Mouse (Mus musculus) heart, embryonic 15.5 days (tissue): ENCODE measurements around the gene Cwc27. TPM values are rescaled to one million over a fixed set of nuclear protein-coding genes. Genes with fewer than 3 reads are reported as not detected.

Experiments used
- ATAC-seq: fragments of 200-750 bp; cut with Nextera tagmentation; replicated peaks from 2 replicates; pipeline ENCODE4 v1.8.0; 2017; ENCODE audit warnings: low read depth, moderate TSS enrichment; ENCODE audit not compliant: insufficient number of reproducible peaks, insufficient read depth, low FRiP score
- H3K27ac ChIP-seq: fragments of 300-500 bp; sonication (generic); 2 replicates; pipeline ENCODE4 v1.5.1; 2015; ENCODE audit warnings: mild to moderate bottlenecking, inconsistent platforms
- H3K27me3 ChIP-seq: fragments of 300-500 bp; sonication (generic); 2 replicates; pipeline ENCODE4 v1.6.1; 2015; ENCODE audit warnings: inconsistent platforms
- H3K36me3 ChIP-seq: fragments of 300-500 bp; sonication (generic); 2 replicates; pipeline ENCODE4 v1.6.1; 2015; ENCODE audit warnings: mild to moderate bottlenecking, inconsistent platforms
- H3K4me1 ChIP-seq: fragments of 300-500 bp; sonication (generic); replicated peaks from 2 replicates; pipeline ENCODE4 v1.6.1; 2015; ENCODE audit warnings: inconsistent platforms
- H3K4me2 ChIP-seq: fragments of 300-500 bp; sonication (generic); 2 replicates; pipeline ENCODE4 v1.6.1; 2015; ENCODE audit warnings: inconsistent platforms, mild to moderate bottlenecking, moderate library complexity
- H3K4me3 ChIP-seq: fragments of 300-500 bp; sonication (generic); 2 replicates; pipeline ENCODE4 v1.5.1; 2015; ENCODE audit warnings: mild to moderate bottlenecking, inconsistent platforms
- H3K9ac ChIP-seq: fragments of 300-500 bp; sonication (generic); 2 replicates; pipeline ENCODE4 v1.6.1; 2015; ENCODE audit warnings: mild to moderate bottlenecking, inconsistent platforms
- H3K9me3 ChIP-seq: fragments of 300-500 bp; sonication (generic); replicated peaks from 2 replicates; pipeline ENCODE4 v1.6.1; 2016; ENCODE audit warnings: inconsistent platforms
- WGBS: fragments of 180-500 bp; shearing (Covaris S2); methylation state at CpG from one replicate; pipeline ENCODE4 v1.1.7; 2015; ENCODE audit warnings: mixed read lengths; 5-methylcytosine and 5-hydroxymethylcytosine counted together
- polyA plus RNA-seq: library from polyadenylated mRNA; unstranded; fragments of >200 nt; fragmentation: Nextera tagmentation; extraction: Ambion mirVana; gene quantifications from 2 replicates; pipeline ENCODE4 v1.2.1, GENCODE M21; 2015

The Cwc27 gene
- polyA plus RNA-seq, 1 experiment from 2014 or later: 20.6 TPM

DNA sequence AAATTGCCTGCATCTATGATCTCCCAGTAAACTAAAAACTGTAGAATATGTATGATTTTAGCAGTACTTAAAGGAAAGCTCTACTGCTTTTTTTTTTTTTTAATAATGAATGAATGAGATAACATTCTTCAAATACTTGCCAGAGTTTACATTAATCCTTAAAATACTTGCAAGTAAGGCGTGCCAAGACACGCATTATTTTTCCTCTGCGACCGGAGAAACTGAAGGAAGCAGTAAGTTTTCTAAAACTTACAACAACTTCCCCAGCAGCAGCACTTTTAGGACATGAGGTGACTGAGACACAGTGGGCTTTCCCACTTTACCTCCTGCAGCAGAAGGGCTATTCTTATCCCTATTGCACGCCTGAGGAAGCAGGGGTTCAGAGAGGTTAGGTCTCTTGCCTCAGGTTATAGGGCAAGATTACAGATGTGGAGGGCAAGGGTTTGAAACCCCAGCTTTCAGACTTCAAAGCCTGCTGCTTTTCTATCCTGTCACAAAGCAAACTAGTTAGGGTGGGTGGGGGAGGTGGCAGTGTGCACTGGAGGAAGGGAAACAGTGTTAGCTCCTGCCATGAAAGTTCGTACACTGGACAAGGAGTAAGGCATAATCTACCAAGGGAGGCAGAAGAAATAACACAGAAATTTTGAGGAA is 132.5 kb downstream of the Cwc27 start:
- Histone ChIP-seq H3K9ac (0 out of 2 replicates have a peak overlapping the region, but pooled peaks have one; percentile 14), H3K4me1 (peaks cover 13% of the 10 kb centered on the region), H3K9me3 (no peaks in the 10 kb centered on the region), H3K4me2 (no peak overlapping the region), H3K27ac (peak overlapping the region; percentile 68), H3K4me3 (no peak overlapping the region), H3K36me3 (no peaks in the 10 kb centered on the region), H3K27me3 (no peaks in the 10 kb centered on the region)
- ATAC-seq: no peak
- WGBS: 31% methylated on average over 6 of the region's 6 CpGs

DNA sequence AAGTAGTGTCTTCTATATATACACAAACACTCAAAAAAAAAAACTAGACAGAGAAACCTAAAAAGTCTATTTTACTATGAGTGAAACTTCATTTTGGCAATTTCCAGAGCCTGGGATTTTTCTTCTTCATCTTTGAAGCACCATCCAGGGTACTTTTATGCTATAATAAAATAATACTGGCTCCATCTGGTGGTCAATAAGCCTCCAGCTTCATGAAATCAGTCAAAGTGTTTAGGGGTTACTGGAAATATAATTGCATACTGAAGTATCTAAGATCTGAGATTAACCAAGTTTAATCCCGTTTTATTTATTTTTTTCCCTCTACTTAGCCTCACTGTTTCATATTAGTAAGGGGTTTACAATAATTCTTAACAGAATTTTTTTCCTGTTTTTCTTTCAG is 135.7 kb downstream of the Cwc27 start:
- ATAC-seq: no peak
- no peak overlapping the region for H3K27ac ChIP-seq
- 0 out of 2 replicates have a peak, but pooled peaks cover 3% of the 10 kb centered on the region for H3K9me3 ChIP-seq
- H3K36me3 ChIP-seq: no peaks in the 10 kb centered on the region
- H3K4me2 ChIP-seq: no peak overlapping the region
- WGBS: 38% methylated on average over 1 of the region's 1 CpGs
- H3K4me3 ChIP-seq: no peak overlapping the region
- H3K9ac ChIP-seq: no peak overlapping the region
- peaks cover 13% of the 10 kb centered on the region for H3K4me1 ChIP-seq
- H3K27me3 ChIP-seq: no peaks in the 10 kb centered on the region

DNA sequence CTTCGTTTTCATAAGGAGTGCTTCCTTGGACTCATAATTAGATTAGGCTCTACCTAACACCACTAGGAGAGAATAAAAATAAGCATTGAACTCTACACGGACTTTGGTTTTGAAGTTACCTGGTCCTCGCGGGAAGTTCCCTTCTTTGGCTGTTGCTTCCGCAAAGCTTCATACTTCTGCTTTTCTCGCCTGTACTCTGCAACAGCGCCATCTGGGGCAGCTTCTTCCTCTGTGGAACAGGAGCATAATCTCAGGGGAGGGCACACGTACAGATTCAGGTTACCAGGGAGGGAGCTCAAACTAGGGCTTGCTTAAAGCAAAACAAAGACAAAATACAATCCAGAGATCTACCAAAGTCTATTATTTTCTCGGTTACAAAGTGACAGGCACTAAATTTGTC is 155.8 kb downstream of the Cwc27 start:
- H3K4me2 ChIP-seq: no peak overlapping the region
- H3K4me1 ChIP-seq: no peaks in the 10 kb centered on the region; the same call in 1 of the 2 replicates
- ATAC-seq: no peak
- H3K9me3 ChIP-seq: no peaks in the 10 kb centered on the region
- H3K27me3 ChIP-seq: no peaks in the 10 kb centered on the region
- H3K27ac ChIP-seq: no peak overlapping the region
- H3K4me3 ChIP-seq: no peak overlapping the region
- WGBS: 93% methylated on average over 9 of the region's 9 CpGs
- peaks cover 8% of the 10 kb centered on the region; the same call in 1 of the 2 replicates for H3K36me3 ChIP-seq
- H3K9ac ChIP-seq: no peak overlapping the region

DNA sequence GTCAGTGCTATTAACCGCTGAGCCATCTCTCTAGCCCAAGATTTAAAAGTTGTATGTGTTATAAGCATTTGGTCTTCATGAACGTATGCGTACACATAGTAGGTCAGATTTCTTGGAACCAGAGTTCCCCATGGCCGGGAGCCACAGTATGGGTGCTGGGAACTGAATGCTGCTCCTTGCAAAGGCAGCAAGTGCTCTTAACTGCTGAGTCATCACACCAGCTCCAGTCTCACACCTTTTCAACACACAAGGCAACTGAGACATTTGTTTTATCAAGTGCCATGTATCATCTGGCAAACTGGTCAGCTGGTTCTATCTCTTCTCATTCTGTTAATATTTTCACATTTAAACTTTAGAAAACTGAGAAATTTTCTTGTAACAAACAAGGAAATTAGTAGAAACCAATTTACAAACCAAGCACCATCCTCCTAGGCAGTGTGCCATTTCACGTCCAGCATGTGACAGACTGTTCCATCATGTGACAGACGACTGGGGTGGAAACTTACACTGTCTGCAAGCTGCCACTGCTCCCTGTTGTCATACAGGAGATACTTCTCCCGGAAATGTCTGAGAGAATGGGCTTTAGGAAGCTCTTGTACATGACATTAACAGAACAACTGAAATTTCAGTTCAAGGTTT is 156.8 kb downstream of the Cwc27 start:
- Histone ChIP-seq H3K4me2 (no peak overlapping the region), H3K4me3 (no peak overlapping the region), H3K27me3 (no peaks in the 10 kb centered on the region), H3K4me1 (no peaks in the 10 kb centered on the region; the same call in 1 of the 2 replicates), H3K9ac (no peak overlapping the region), H3K36me3 (peaks cover 8% of the 10 kb centered on the region; the same call in 1 of the 2 replicates), H3K9me3 (no peaks in the 10 kb centered on the region), H3K27ac (no peak overlapping the region)
- ATAC-seq: no peak
- 79% methylated on average over 7 of the region's 7 CpGs for WGBS

DNA sequence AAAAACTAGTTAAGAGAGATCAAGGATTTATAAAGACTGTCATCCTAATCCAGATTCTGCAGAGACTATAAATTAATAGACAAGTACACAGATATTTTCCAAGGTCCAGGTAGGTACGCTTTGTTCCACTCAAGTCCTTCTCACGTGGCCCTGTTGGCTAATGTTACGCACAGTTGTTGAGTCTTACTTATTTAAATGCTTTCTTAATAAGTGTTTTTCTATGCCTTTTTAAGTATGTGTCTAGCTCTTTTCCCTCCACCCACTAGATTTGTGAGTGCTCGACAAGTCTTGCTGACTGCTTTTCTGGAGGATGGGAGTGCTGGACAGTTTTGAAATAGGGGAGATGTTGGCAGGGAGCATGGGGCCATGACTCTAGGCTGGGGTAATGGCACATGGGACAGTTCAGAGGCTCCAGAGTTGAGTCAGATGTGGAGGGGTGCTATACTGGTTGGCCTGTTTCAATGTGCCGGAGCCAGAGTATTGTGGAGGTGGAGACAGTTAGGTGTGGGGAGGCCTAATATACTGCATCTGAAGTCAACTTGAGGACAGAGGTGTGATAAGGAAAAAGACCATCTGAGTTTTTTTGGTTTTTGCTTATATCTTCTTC is 160.2 kb downstream of the Cwc27 start:
- Histone ChIP-seq H3K9ac (no peak overlapping the region), H3K4me2 (no peak overlapping the region), H3K4me1 (no peaks in the 10 kb centered on the region), H3K9me3 (no peaks in the 10 kb centered on the region), H3K36me3 (peaks cover 8% of the 10 kb centered on the region; the same call in 1 of the 2 replicates), H3K4me3 (no peak overlapping the region), H3K27me3 (no peaks in the 10 kb centered on the region), H3K27ac (no peak overlapping the region)
- WGBS: 91% methylated on average over 5 of the region's 5 CpGs
- ATAC-seq: no peak

DNA sequence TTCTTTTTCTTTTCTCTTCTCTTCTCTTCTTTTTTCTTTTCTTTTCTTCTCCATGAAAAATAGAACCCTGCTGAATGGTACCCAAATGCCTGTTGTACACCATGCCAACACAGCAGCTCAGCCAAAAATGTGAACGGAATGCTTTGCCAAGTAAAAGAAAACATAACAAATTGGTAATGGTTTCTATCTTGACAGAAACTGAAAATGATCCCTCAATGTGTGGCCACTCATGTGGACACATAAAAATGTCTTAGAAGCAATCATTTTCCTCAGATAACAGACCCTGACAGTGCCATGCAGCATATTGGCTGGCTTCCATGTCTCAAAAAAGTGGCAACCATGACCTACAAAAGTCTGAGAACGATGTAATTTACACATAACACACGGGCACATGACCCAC is 161.8 kb downstream of the Cwc27 start:
- no peak for ATAC-seq
- no peak overlapping the region for H3K4me2 ChIP-seq
- H3K9ac ChIP-seq: no peak overlapping the region
- no peak overlapping the region for H3K4me3 ChIP-seq
- 77% methylated on average over 3 of the region's 3 CpGs for WGBS
- peaks cover 4% of the 10 kb centered on the region; the same call in 1 of the 2 replicates for H3K36me3 ChIP-seq
- no peaks in the 10 kb centered on the region for H3K4me1 ChIP-seq
- H3K9me3 ChIP-seq: no peaks in the 10 kb centered on the region
- no peak overlapping the region for H3K27ac ChIP-seq
- no peaks in the 10 kb centered on the region for H3K27me3 ChIP-seq

DNA sequence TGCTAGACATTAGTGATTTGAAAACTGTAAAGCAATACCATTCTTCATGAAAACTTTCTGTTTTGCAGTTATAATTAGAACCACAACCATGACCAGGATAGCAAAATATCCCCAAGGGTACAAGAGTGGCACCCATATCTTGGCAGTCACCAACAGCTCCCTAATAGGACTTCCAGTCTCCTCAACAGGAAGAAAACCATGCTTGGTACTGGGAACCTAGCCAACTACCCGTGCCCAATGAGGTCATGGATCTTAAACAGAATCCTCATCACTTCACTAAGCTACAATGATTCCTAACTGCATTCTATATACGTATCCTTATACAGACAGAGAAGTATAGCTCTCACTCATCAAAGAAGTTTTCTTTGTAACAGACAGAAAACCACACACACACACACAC is 165.2 kb downstream of the Cwc27 start:
- no peaks in the 10 kb centered on the region for H3K9me3 ChIP-seq
- 0 out of 2 replicates have a peak overlapping the region, but pooled peaks have one; percentile 20 for H3K27ac ChIP-seq
- H3K4me1 ChIP-seq: no peaks in the 10 kb centered on the region
- WGBS: 46% methylated on average over 2 of the region's 2 CpGs
- no peak overlapping the region for H3K9ac ChIP-seq
- no peak overlapping the region for H3K4me3 ChIP-seq
- 0 out of 2 replicates have a peak, but pooled peaks have one; percentile 58 for ATAC-seq
- H3K4me2 ChIP-seq: no peak overlapping the region
- H3K27me3 ChIP-seq: no peaks in the 10 kb centered on the region
- no peaks in the 10 kb centered on the region for H3K36me3 ChIP-seq

DNA sequence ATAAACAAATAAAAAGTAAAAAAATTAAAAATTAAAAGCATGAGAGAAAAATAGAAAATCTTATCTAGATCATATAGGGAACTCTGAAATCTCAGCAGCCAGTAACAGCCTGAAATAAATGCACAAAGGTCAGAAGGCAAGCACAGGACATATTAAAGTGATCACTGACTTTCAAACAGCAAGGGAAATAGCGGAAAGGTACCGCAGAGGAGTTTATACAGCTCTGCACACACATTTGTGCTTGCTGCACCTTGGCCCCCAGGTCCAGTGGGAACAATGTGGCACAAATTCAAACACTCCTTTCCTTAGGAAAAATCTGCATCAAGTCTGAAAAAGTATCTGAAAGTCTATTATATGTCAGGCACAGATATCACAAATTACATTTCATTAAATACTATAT is 166.3 kb downstream of the Cwc27 start:
- H3K36me3 ChIP-seq: no peaks in the 10 kb centered on the region
- no peak for ATAC-seq
- 91% methylated on average over 2 of the region's 2 CpGs for WGBS

DNA sequence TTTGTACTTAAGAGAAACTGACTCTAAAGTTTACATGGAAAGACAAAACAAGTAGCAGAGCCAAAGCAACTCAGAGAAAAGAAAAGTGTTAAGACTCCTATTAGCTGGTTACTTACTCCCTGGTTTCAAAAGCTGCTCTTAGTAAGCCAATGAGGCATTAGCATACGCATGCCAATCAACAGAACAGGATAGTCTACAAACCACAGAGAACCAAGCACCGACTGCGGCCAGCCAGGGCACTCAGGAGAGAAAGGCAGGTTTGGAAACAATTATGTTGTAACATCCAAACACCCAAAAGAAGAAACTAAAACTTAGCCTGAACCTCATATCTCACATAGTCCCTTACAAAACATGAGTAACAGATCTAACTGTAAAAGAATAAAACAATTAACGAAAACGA is 166.8 kb downstream of the Cwc27 start:
- WGBS: 80% methylated on average over 5 of the region's 5 CpGs
- H3K4me1 ChIP-seq: 0 out of 2 replicates have a peak, but pooled peaks cover 6% of the 10 kb centered on the region
- no peak overlapping the region for H3K27ac ChIP-seq
- H3K4me2 ChIP-seq: no peak overlapping the region
- no peak for ATAC-seq
- H3K4me3 ChIP-seq: no peak overlapping the region
- H3K27me3 ChIP-seq: no peaks in the 10 kb centered on the region
- no peak overlapping the region for H3K9ac ChIP-seq
- H3K36me3 ChIP-seq: no peaks in the 10 kb centered on the region
- H3K9me3 ChIP-seq: no peaks in the 10 kb centered on the region

More for the DNA sequence above, 166.3 kb downstream of the Cwc27 start:
- no peaks in the 10 kb centered on the region for H3K9me3 ChIP-seq
- no peak overlapping the region for H3K27ac ChIP-seq
- H3K4me3 ChIP-seq: no peak overlapping the region
- no peak overlapping the region for H3K4me2 ChIP-seq
- H3K27me3 ChIP-seq: no peaks in the 10 kb centered on the region
- no peak overlapping the region for H3K9ac ChIP-seq
- H3K4me1 ChIP-seq: 0 out of 2 replicates have a peak, but pooled peaks cover 5% of the 10 kb centered on the region

DNA sequence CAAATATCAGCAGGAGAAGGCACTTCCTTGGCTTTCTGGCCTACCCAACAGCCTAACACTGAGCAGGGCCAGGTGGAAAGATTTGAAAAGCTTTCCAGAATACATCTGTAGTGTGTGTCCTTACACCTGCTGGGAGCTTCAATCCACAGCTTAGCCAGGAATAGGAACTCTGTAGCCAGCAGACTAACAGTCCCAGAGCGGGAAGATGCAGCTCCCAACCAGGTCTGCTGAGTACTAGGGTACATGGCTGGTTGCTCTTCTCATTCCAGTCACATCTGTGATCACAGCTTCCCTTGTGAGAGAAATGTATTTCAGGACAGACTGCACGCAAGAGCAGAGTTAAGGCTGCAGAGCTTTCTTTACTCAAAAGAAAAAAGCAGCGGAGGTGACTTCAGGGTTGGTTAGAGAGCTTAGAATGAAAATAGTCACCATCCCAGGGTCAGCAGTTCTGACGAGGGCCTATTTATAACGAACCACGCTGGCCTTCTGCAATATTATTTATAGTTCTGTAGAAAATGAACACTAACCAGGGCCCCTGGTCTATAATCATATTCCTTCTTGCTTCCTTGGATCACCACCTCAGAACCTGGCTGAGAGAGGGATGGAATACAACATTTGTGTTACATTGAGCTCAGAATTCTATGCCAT is 171.0 kb downstream of the Cwc27 start:
- Histone ChIP-seq H3K4me2 (no peak overlapping the region), H3K4me3 (no peak overlapping the region), H3K36me3 (no peaks in the 10 kb centered on the region), H3K4me1 (0 out of 2 replicates have a peak, but pooled peaks cover 8% of the 10 kb centered on the region), H3K27me3 (no peaks in the 10 kb centered on the region), H3K9me3 (no peaks in the 10 kb centered on the region), H3K27ac (peak overlapping the region; percentile 86), H3K9ac (no peak overlapping the region)
- WGBS: 58% methylated on average over 6 of the region's 6 CpGs
- no peak; the same call in 1 of the 2 replicates for ATAC-seq

DNA sequence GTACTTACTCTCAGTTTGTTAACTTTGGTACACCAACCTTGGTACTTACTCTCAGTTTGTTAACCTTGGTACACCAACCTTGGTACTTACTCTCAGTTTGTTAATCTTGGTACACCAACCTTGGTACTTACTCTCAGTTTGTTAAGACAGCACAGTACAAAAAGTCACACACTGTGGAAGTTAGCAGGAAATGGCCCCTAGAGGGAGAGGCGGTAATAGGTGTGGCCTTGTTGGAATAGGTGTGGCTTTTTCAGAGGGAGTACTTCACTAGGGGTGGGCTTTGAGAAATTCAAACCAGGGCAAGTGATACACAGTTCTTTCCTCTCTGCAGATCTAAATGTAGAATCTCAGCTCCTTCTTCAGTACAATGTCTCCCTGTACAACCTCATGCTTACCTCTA is 172.8 kb downstream of the Cwc27 start:
- 89% methylated on average over 1 of the region's 1 CpGs for WGBS
- no peak for ATAC-seq
- no peaks in the 10 kb centered on the region for H3K27me3 ChIP-seq
- H3K4me1 ChIP-seq: peaks cover 14% of the 10 kb centered on the region
- no peak overlapping the region for H3K9ac ChIP-seq
- no peak overlapping the region for H3K4me2 ChIP-seq
- no peaks in the 10 kb centered on the region for H3K36me3 ChIP-seq
- H3K4me3 ChIP-seq: no peak overlapping the region
- H3K9me3 ChIP-seq: no peaks in the 10 kb centered on the region
- H3K27ac ChIP-seq: no peak overlapping the region
